Mouse (Mus musculus) heart, postnatal 0 days (tissue): ENCODE results near the gene Hip1r.

Source experiments
- CTCF ChIP-seq: IDR thresholded peaks from 2 replicates; pipeline ENCODE4 v1.5.1; 2016; ENCODE audit warnings: antibody characterized with exemption, control low read depth, low read depth
- EP300 ChIP-seq: IDR thresholded peaks from 2 replicates; pipeline ENCODE4 v1.6.1; 2016; ENCODE audit warnings: antibody characterized with exemption, low read depth

DNA sequence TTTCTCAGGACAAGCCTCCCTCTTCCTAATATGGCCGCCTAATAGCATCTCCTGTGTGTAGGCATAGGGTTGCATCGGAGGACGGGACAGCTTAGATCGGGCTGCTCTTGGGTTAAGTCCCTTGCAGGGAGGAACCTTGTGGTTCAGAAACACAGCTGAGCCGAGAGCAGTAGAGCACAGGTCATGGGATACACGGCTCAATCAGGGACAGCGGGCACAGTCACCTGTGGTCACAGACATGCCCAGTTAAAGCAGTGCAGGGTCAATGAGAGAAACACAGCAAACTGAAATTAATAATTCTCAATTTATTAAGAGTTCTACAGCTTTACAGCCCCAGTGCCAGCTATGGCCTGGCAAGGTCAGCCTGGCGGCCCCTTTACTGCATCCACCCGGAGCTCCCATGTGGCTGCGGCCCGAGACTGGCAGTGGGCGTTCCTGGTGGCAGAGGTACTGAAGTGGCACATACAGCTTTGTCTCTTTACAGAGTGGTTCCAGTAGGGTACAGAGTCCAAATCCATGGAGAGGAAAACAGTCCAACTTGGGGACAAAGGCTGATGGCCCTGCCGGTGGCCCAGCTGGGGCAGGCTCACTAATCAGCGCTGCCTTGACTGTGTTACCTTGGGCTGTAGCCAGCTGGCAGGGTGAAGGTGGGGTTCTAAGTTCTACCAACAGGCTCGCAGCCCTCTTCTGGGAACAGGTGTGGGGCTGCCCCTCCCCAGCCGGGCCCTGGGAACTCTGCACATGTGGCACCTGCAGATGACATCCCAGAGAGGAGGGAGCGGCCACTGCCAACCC, 31.1 kb downstream of the Hip1r start:
- TF ChIP-seq CTCF (no peak), EP300 (no peak)
